Comparison of ENCODE assay signal across 1 mouse cellular context in the genomic region with DNA sequence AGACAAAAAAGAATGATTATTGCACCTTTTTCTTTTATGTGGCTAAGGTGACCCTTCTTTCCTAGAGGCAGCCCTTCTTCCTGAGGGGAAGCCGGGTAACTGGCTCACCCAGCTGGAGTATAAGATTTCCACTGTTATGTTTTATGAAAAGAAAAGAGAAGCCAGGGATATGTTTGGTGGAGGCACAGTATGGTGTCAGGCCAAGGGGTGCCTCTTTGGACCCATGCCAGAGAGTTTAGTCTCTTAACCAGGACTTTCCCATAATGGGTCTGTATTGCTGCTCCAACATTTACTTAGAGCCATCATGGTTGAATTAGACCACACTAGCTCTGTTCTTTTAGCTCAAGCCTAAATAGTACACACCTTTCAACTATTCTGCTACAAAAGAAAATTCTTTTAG.
TF ChIP-seq lines count a peak whose summit lies in the region.

No protein-coding gene starts in this region.

TF ChIP-seq in myocyte, 11 proteins besides CTCF, POLR2A, EP300 and RAD21 (continued from another document):
- TF ChIP-seq MYOG (IDR thresholded peaks at IDR 0.05; ENCODE audit: control insufficient read depth in 1 of 3, insufficient read depth in 1 of 3, insufficient read length in 2 of 3, low read depth in 2 of 3) (no peak), USF1 (IDR thresholded peaks at IDR 0.05; ENCODE audit: low read depth) (no peak), SRF (IDR thresholded peaks at IDR 0.05; ENCODE audit: control insufficient read depth, insufficient read length, low read depth) (no peak), MYOD1 (IDR thresholded peaks at IDR 0.05; ENCODE audit: control insufficient read depth in 1 of 3, insufficient read length in 2 of 3, low read depth in 2 of 3) (no peak)
